Mouse (Mus musculus) ES-E14 (cell line): ENCODE measurements at regions not wholly inside any gene's neighbourhood (a gene's known extent, or its start where the extent isn't known, plus 50 kb on each side); places are given as distances from the start of the nearest gene placed in this dataset.

Experiments used
- HCFC1 ChIP-seq: IDR thresholded peaks from 2 replicates; pipeline ENCODE4 v1.6.1; 2012; ENCODE audit warnings: low read length, inconsistent platforms, borderline replicate concordance; ENCODE audit not compliant: insufficient read depth
- MAFK ChIP-seq: IDR thresholded peaks from 2 replicates; pipeline ENCODE4 v1.6.1; 2014; ENCODE audit warnings: mild to moderate bottlenecking, low read depth, low read length, inconsistent platforms; ENCODE audit not compliant: insufficient read depth
- ZNF384 ChIP-seq: IDR thresholded peaks from 2 replicates; pipeline ENCODE4 v1.6.1; 2012; ENCODE audit warnings: low read depth, low read length, inconsistent platforms

DNA sequence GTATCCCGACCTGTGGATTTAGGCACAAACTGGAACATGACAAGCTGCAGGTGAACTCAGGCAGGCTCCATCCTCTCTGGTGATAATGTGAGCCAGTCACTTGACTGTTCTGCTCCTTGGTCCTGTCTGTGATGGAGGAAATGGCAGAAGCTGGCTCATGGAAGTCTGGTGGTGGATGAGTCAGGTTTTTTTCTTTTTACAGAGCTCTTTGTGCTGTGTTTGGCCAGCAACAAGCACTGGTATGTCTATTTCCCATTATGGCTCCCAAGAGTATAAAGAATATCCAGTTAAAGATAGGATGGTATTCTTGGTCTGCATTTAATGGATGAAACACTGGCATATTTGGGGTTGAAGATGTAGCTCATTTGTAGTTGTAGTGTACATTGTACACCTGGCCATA, 50.5 kb upstream of the Bach2 start:
- no peak for TF ChIP-seq HCFC1
- no peak for TF ChIP-seq ZNF384
- no peak for TF ChIP-seq MAFK
